Mouse (Mus musculus): ENCODE data around the gene Nipal3.

- no peak for TF ChIP-seq GATA1 (IDR thresholded peaks at IDR 0.05; ENCODE audit: low read length)
- no peak for TF ChIP-seq TAL1 (IDR thresholded peaks at IDR 0.05; ENCODE audit: low read length)
Measured at GRCm38 (mm10) chr4:135513865-135514264, 19.0 kb upstream of the Nipal3 start.

Data from erythroblast, embryonic 14.5 days (primary cell).